Mouse (Mus musculus) left cerebral cortex, adult 18-20 months (tissue): ENCODE results near the gene Tcp11. TPM values are rescaled to one million over a fixed set of nuclear protein-coding genes. Genes with fewer than 3 reads are reported as not detected.
A peak's percentile ranks its signal among the peaks of the same experiment; 100 is the strongest.

Source experiments
- DNase-seq, 2 experiments: peaks; one replicate each; pipeline ENCODE4 v3.0.0; 2021 to 2022; ENCODE audit warnings: low spot score in 2 of 2, mixed read lengths in 1 of 2
- total RNA-seq, 2 experiments: library from RNA; stranded (reverse); gene quantifications; 2 replicates each; pipeline ENCODE4 v1.2.3; 2021

The Tcp11 gene
- total RNA-seq, 2 experiments from 2014 or later = 0.68 to 1.1 TPM

GRCm38 (mm10) chr17:28041298-28041697 lies 39.1 kb downstream of the Tcp11 start:
- DNase-seq = no peak

- DNase-seq = peak in 1 of 2 experiments; percentile 44
Measured at GRCm38 (mm10) chr17:28040620-28041019, 39.8 kb downstream of the Tcp11 start.

- no peak for DNase-seq
Measured at GRCm38 (mm10) chr17:28036813-28037756, 43.4 kb downstream of the Tcp11 start.

GRCm38 (mm10) chr17:28034986-28035385 lies 45.5 kb downstream of the Tcp11 start:
- no peak for DNase-seq

DNA sequence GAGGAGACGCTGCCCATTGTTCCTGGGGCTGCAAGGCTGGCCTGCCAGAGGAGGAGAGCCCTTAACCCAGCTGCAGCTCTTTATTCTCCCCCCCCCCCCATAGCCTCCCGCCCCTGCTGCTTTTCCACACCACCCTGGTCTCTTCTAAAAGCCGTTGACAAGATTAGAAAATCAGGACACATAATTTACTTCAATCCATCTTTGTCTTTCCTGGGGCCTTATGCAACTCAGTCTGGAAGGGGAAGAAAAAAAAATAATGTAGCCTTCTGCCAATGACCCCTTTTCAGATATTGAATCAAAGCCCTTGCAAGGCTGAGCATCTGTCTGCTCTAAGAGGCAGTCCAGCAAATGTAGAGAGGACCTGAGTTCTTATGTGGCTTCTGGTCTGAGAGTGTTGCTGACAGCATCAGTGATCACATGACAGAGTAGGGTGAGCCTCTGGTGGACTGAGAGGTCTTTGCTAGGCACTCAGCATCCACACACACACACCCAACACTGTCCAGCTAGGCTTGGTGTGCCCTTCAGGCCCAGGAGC lies 47.3 kb downstream of the Tcp11 start:
- no peak for DNase-seq

- DNase-seq = no peak
Measured at GRCm38 (mm10) chr17:28032219-28032618, 48.2 kb downstream of the Tcp11 start.

GRCm38 (mm10) chr17:28031281-28031941 lies 49.0 kb downstream of the Tcp11 start:
- no peak for DNase-seq

- DNase-seq = peak; percentile 63 to 78
Measured at GRCm38 (mm10) chr17:28030446-28030845, 50.0 kb downstream of the Tcp11 start.

DNA sequence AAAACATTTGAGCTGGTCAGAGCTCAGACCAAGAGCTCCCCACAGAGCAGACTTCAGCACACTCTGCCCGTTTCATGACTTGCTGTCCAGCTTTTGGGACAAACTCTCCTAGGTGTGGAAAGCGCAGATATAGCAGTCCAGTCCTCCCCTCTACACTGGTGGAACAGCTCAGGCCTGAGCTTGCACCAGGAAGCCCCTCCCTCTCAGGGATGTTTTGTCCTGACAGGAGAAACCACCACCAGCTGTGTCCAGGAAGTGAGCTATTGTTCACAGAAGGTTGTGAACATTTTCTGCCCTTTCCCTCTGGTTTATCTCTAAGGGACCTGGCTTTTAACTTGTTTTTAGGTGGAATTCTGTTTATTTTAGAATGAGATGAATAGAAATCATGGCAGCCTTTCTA lies 51.1 kb downstream of the Tcp11 start:
- no peak for DNase-seq

DNA sequence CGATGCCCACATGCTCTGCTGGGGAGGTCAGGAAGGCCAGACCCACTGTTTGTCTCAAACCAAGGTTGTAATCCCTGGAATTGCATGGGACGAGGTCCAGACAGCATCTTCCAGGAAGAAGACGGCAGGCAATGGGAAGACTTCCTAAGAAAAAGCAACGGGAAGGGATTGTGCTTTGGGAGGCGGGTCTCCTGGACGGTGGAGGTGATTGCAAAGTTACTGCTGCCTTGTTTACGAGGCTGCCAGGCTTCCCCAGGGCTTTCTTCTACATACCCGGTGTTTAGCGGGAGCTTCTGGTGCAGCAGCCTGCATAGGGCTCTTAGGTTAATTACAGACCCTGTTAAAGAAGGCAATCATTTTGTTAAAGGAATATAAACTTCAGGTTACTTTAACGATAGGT lies 52.2 kb downstream of the Tcp11 start:
- DNase-seq = no peak

DNA sequence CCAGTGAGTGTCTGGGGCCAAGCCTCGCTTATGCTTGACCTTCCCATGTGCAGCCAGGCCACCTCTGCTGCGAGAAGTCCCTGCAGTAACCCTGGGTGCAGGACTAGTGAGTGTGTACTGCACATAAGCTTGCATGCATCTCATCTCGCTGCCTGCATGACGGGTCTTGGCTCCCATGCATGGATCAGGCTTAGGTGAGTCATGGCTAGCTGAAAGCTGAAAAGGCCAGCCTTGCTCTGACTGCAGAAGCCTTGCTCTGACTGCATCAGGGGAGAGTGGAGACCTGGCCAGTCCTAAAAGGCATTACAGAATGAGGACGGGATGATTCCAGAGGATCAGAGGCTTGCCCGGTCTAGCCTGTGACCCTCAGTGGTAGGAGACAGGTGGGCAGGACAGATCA lies 53.2 kb downstream of the Tcp11 start:
- DNase-seq = no peak

DNA sequence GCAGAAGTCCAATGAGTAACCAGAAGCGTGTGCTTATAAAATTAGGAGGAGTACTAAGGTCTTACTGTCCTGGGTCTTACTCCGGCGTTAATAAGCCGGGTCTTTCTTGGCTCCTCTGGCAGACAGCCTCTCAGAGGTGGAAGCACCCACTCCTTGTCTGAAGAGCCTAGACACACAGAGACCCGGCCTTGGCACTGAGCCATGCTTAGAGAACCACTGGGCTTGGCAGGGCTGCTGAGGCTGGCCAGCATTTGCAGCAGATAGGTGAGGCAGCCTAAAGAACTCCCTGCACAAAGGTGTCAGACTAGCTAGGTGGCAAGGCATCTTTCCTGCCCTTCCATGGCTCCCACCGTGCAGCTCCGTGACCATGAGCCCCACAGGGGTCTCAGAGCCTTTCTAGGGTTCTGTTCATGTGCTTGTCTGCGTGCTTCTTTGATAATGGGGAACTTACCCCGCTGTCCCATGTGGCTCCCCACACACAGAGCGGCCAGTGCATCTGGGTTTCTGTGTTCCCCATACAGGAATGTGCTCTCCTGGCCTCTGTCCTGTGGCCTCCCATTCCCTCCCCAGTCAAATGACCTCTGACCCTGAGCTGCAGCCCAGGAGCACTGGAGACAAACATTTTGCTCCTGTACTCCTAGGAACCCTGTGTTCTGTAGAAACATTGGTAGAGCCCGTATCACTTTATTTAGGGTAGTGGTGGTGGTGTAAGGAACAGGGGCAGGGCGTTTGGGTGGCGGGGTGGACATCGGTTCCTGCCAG lies 54.1 kb downstream of the Tcp11 start:
- no peak for DNase-seq

DNA sequence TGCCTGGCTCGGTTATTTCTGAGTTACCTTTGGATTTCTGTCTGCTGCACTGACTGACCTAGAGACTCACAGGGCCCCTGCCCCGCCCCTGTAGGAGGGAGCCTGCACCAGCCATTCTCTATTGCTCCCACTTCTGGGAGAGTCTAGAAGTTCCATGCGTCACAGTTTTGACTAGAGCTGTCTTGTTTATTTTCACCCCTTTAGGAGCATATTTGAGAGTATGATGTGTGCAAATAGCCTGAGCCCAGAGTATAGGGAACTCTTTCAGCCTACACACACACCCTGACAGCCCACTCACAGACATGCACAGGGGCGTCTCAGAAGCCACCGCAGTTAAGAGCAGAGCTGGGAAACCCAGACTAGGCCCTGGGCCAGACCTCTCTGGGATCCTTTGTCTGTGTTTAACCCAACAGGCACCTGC lies 54.9 kb downstream of the Tcp11 start:
- DNase-seq = no peak

- DNase-seq = peak in 1 of 2 experiments; percentile 57
Measured at GRCm38 (mm10) chr17:28022854-28023655, 57.4 kb downstream of the Tcp11 start.

DNA sequence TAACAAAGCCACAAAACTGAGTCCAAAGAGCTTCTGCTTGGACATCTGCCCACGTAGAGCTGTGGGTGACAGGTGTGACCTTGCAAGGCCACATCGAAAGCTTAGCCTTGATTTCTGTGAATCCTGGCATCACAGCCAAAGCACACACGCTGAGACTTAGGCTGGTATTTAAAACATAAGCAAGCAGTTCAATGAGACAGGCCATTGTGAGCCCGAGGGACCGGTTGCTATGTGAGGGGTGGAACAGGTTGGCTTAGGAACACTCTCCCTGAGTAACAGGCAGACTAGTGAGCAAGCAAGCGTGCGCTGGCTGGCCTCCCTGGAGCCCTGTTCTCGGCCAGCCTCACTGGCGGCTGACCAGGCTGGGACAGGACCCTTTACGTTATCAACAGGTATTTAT lies 58.5 kb downstream of the Tcp11 start:
- no peak for DNase-seq

DNA sequence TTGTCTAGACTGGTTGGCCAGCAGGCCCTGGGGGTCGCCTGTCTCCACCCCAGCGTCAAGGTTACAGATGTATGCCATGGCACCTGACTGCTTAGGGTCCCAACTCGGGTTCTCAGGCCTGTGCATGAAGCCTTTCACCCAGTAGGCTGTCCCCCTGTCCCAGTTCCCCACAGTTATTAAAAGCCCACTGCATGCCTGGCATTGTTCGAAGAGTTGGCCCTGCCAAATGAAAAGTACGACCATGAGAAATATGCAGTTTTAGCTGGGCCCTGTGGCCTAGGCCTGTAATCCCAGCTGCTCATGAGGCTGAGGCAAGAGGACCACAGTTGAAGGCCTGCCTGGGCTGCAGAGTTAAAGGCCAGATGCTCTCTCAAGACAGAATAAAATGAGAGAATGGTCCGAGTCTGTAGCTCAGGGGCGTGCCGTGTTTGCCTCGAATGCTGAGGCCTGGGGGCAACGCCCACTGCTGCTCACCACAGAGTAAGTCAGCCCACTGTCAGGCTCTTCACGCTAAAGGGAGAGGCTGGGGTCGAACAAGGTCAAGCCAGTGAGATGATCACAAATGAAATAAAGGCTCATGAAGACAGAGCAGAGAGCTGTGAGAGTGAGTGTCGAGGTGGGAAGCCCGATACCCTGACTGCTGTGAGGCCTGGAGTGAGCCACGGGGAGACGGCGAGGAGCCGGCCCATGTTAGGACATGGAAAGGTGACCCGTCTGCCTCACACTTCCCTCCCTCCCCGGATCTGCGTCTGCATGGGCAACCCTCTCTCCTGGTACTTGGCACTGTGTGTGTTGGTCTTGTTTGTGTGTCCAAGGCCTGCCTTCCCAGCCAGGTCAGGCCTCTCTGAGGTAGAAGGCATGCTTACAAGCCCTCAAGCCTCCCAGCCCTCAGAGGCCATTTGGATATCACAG lies 60.4 kb downstream of the Tcp11 start:
- no peak for DNase-seq

GRCm38 (mm10) chr17:28018776-28019175 lies 61.7 kb downstream of the Tcp11 start:
- no peak for DNase-seq

- DNase-seq = no peak
Measured at GRCm38 (mm10) chr17:28018344-28018743, 62.1 kb downstream of the Tcp11 start.
